Comparison of ENCODE assay signal across 10 mouse cellular contexts in the genomic region with DNA sequence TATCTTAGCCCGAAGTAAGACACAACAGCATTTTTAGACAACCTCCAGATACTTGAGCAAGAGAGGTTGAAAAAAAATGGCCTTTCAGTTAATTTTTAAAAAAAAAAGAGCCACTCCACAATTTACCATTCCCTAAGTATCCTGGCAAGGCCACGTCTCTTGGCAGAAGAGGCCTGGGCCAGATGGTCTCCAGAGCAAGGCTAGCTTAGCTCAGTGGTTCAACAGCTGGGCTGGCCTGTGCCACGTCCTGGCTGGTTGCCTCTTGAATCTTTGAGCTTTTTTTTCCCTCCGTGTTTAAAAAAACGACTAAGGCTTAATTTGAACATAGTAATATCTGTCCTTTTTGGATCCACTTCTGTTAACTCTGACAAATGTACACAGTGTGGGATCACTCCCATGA.
DNase-seq lines count a peak whose midpoint lies in the region; ATAC-seq and TF ChIP-seq lines count a peak whose summit lies in the region.
"Had no signal": no experiment of that assay in that cellular context is flagged by ENCODE, and none has a peak within 500 bp of the region (broad histone marks: within the 10 kb centered on the region; RNA-seq: fewer than 3 reads in every experiment).

No protein-coding gene starts in this region.

- no peak overlapping the region for H3K4me3 ChIP-seq in left cerebral cortex, adult 2 months
- H3K4me3 ChIP-seq: kidney, embryonic 15.5 days; limb, embryonic 13.5 days had no signal

- peak; percentile 9 for DNase-seq in adrenal gland, postnatal 25 days
- no peak for DNase-seq in adrenal gland, postnatal 4 days (ENCODE audit: low spot score in 2 of 2)
- peak; percentile 30 to 39 for DNase-seq in left cerebral cortex, postnatal 10 days (ENCODE audit: extremely low spot score in 1 of 2, low spot score in 2 of 2)
- no peak for DNase-seq in left cerebral cortex, adult 2 months (ENCODE audit: extremely low spot score in 1 of 2, low spot score in 2 of 2)
- peak; percentile 38 for DNase-seq in fibroblast of lung, adult 2 months (ENCODE audit: low read depth)
- DNase-seq in layer of hippocampus, postnatal 10 days (ENCODE audit: low spot score in 2 of 2) = peak; percentile 56 to 60
- no peak for DNase-seq in thymus, postnatal 0 days (ENCODE audit: low spot score)

- no peak for ATAC-seq in monocyte, adult 5-6 weeks (replicated peaks; ENCODE audit: insufficient number of reproducible peaks, low FRiP score, low TSS enrichment, poor library complexity, severe bottlenecking)

- intact Hi-C loops in left cerebral cortex, postnatal 10 days (cut with DNase I) = no loop called here
- intact Hi-C loops in left cerebral cortex, adult 2 months (cut with DNase I) = no loop called here

- H3K27ac ChIP-seq in left cerebral cortex, adult 2 months = no peak overlapping the region
- H3K27ac ChIP-seq: kidney, embryonic 15.5 days; limb, embryonic 13.5 days had no signal

- TF ChIP-seq CTCF in left cerebral cortex, adult 2 months (IDR thresholded peaks at IDR 0.05) = no peak

Comparison
In these comparisons a context has a peak if more than half of its experiments do, and no peak if none do; other contexts are left out.
1. DNase-seq: peak in adrenal gland, postnatal 25 days (single experiment), left cerebral cortex, postnatal 10 days (2 of 2), fibroblast of lung, adult 2 months (single experiment) and layer of hippocampus, postnatal 10 days (2 of 2); none in adrenal gland, postnatal 4 days (0 of 2), left cerebral cortex, adult 2 months (0 of 2) and thymus, postnatal 0 days (single experiment).